Mouse (Mus musculus) C2C12 (cell line): ENCODE data around the gene Prune1.

Experiments used
- CTCF ChIP-seq: IDR thresholded peaks from one replicate; pipeline ENCODE4 v1.5.1; 2011; ENCODE audit not compliant: control insufficient read depth, insufficient read depth, insufficient read length
- MAX ChIP-seq: IDR thresholded peaks from one replicate; pipeline ENCODE4 v1.6.1; 2011; ENCODE audit warnings: mild to moderate bottlenecking, control low read depth
- MYOD1 ChIP-seq: IDR thresholded peaks from one replicate; pipeline ENCODE4 v1.6.1; 2011; ENCODE audit warnings: low read depth; ENCODE audit not compliant: control insufficient read depth, insufficient read length
- USF1 ChIP-seq: IDR thresholded peaks from one replicate; pipeline ENCODE4 v1.6.1; 2011; ENCODE audit warnings: low read depth, mild to moderate bottlenecking, control low read depth, moderate library complexity

GRCm38 (mm10) chr3:95310496-95310895 is 28.6 kb upstream of the Prune1 start:
- TF ChIP-seq CTCF (no peak), USF1 (no peak), MAX (no peak), MYOD1 (no peak)
